Mouse (Mus musculus) lung, postnatal 0 days (tissue): Measurements from ENCODE around the gene Tcap.

Source experiments
- CTCF ChIP-seq: IDR thresholded peaks from 2 replicates; pipeline ENCODE4 v1.5.1; 2016; ENCODE audit warnings: antibody characterized with exemption, mild to moderate bottlenecking
- EP300 ChIP-seq: IDR thresholded peaks from 2 replicates; pipeline ENCODE4 v1.6.1; 2016; ENCODE audit warnings: antibody characterized with exemption, mild to moderate bottlenecking, control low read depth

GRCm38 (mm10) chr11:98392645-98393044 lies 9.0 kb downstream of the Tcap start:
- TF ChIP-seq CTCF (no peak), EP300 (no peak)
